Mouse (Mus musculus) embryonic facial prominence, embryonic 11.5 days (tissue): Measurements from ENCODE around the gene Zfp326. TPM values are rescaled to one million over a fixed set of nuclear protein-coding genes. Genes with fewer than 3 reads are reported as not detected.
A peak's percentile ranks its signal among the peaks of the same experiment; 100 is the strongest.

Source experiments
- ATAC-seq: fragments of 200-750 bp; cut with Nextera tagmentation; replicated peaks from 2 replicates; pipeline ENCODE4 v1.8.0; 2017; ENCODE audit warnings: low read depth; ENCODE audit not compliant: insufficient number of reproducible peaks, low FRiP score, low TSS enrichment
- DNase-seq: peaks from one replicate; pipeline ENCODE4 v3.0.0-alpha.2; 2015; ENCODE audit warnings: low spot score
- H3K27ac ChIP-seq: fragments of 300-500 bp; sonication (generic); replicated peaks from 2 replicates; pipeline ENCODE4 v1.5.1; 2014; ENCODE audit warnings: mild to moderate bottlenecking, low read depth, low read length, control low read depth
- H3K27me3 ChIP-seq: fragments of 300-500 bp; sonication (generic); 2 replicates; pipeline ENCODE4 v1.6.1; 2014; ENCODE audit warnings: mild to moderate bottlenecking, low read length, moderate library complexity, mixed read lengths; ENCODE audit not compliant: control insufficient read depth, insufficient read depth
- H3K36me3 ChIP-seq: fragments of 300-500 bp; sonication (generic); replicated peaks from 2 replicates; pipeline ENCODE4 v1.6.1; 2014; ENCODE audit warnings: low read depth, mild to moderate bottlenecking, low read length, moderate library complexity, mixed read lengths; ENCODE audit not compliant: control insufficient read depth, insufficient read depth
- H3K4me1 ChIP-seq: fragments of 300-500 bp; sonication (generic); 2 replicates; pipeline ENCODE4 v1.6.1; 2014; ENCODE audit warnings: low read length, mixed read lengths; ENCODE audit not compliant: control insufficient read depth, insufficient read depth
- H3K4me2 ChIP-seq: fragments of 300-500 bp; sonication (generic); 2 replicates; pipeline ENCODE4 v1.6.1; 2014; ENCODE audit warnings: low read depth, mild to moderate bottlenecking, control low read depth, low read length, moderate library complexity
- H3K4me3 ChIP-seq: fragments of 300-500 bp; sonication (generic); 2 replicates; pipeline ENCODE4 v1.5.1; 2014; ENCODE audit warnings: low read depth, low read length, control low read depth
- H3K9ac ChIP-seq: fragments of 300-500 bp; sonication (generic); replicated peaks from 2 replicates; pipeline ENCODE4 v1.6.1; 2014; ENCODE audit warnings: mild to moderate bottlenecking, control low read depth, low read length
- H3K9me3 ChIP-seq: fragments of 300-500 bp; sonication (generic); replicated peaks from 2 replicates; pipeline ENCODE4 v1.6.1; 2016; ENCODE audit warnings: mild to moderate bottlenecking, low read length, inconsistent platforms, mixed read lengths; ENCODE audit not compliant: control insufficient read depth
- WGBS: fragments of 180-500 bp; shearing (Covaris S2); extraction: QIAGEN DNeasy Blood & Tissue Kit; methylation state at CpG from one replicate; pipeline ENCODE4 v1.1.7; 2014; 5-methylcytosine and 5-hydroxymethylcytosine counted together
- polyA plus RNA-seq: library from polyadenylated mRNA; unstranded; fragments of >200 nt; fragmentation: Nextera tagmentation; extraction: Ambion mirVana; gene quantifications from 2 replicates; pipeline ENCODE4 v1.2.1, GENCODE M21; 2014

Zfp326 gene
- polyA plus RNA-seq, 1 experiment from 2014 or later, result 40.3 TPM

DNA sequence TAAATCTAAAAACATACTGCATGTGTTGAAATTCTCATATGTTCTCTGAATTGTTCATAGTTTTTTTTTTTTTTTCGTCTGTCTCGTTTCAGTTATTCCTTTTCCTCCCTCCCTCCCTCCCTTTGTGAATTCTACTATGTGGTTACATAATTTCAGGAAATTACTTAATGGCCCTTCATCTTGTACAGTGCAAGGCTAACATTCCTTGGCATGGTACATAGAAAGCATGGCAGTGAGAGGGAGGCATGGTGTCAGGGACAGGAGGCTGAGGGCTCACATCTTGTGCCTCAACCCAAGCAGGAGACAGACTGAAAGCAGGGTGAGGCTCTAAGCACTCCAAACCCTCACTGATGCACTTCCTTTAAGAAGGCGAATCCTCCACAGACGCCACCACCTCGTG is 32.8 kb downstream of the Zfp326 start:
- no peaks in the 10 kb centered on the region for H3K9me3 ChIP-seq
- ATAC-seq (no peak), DNase-seq (no peak)
- no peak overlapping the region for H3K9ac ChIP-seq
- WGBS, result 85% methylated on average over 5 of the region's 5 CpGs
- no peaks in the 10 kb centered on the region for H3K4me1 ChIP-seq
- H3K36me3 ChIP-seq, result peaks cover 2% of the 10 kb centered on the region; the same call in 1 of the 2 replicates
- no peak overlapping the region for H3K4me2 ChIP-seq
- no peak overlapping the region for H3K27ac ChIP-seq
- H3K27me3 ChIP-seq, result no peaks in the 10 kb centered on the region
- H3K4me3 ChIP-seq, result no peak overlapping the region

DNA sequence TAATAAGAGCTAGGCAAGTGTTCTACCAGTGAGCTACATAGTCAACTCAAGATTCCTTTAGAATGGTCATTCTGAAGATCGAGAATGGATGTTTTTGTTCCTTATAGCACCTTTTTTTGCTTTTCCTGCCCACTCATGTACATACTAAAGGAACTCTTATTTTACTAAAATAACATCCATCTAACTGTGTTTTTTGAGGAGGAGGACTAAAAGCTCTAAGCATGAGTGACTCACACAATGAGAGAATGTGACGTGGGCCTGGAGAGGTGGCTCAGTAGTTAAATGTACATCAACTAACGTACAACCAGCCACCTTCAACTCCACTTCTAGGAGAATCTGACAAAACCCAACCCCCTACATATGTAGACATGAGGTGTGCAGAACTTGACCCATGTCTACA is 33.3 kb downstream of the Zfp326 start:
- H3K4me2 ChIP-seq, result no peak overlapping the region
- DNase-seq (no peak), ATAC-seq (no peak)
- no peak overlapping the region for H3K4me3 ChIP-seq
- H3K36me3 ChIP-seq, result peaks cover 2% of the 10 kb centered on the region; the same call in 1 of the 2 replicates
- no peaks in the 10 kb centered on the region for H3K9me3 ChIP-seq
- no peaks in the 10 kb centered on the region for H3K27me3 ChIP-seq
- 93% methylated on average over 3 of the region's 3 CpGs for WGBS
- H3K9ac ChIP-seq, result no peak overlapping the region
- no peak overlapping the region for H3K27ac ChIP-seq
- H3K4me1 ChIP-seq, result no peaks in the 10 kb centered on the region

DNA sequence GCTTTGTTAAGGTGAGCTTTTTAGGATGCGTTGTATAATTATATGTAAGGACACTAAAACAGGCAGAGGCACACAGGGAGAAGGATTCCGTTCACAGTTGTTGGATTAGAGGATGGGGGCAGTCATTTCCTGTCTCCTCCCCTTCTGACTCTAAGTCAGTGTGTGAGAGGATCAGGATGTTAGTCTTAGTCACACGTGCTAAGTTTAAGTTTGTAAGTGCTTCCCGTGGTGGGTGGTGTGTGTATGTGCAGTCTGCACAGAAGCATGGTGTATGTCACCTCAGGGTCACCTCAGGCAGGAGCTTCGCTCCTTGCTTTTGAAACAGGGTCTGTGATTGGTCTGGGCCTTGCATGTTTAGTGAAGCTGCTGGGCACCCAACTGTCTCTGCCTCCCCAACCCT is 35.1 kb downstream of the Zfp326 start:
- WGBS, result 85% methylated on average over 5 of the region's 5 CpGs
- DNase-seq (no peak), ATAC-seq (no peak)
- Histone ChIP-seq H3K9me3 (no peaks in the 10 kb centered on the region), H3K4me2 (no peak overlapping the region), H3K27ac (no peak overlapping the region), H3K4me1 (no peaks in the 10 kb centered on the region), H3K36me3 (peaks cover 5% of the 10 kb centered on the region), H3K4me3 (no peak overlapping the region), H3K27me3 (no peaks in the 10 kb centered on the region), H3K9ac (no peak overlapping the region)

DNA sequence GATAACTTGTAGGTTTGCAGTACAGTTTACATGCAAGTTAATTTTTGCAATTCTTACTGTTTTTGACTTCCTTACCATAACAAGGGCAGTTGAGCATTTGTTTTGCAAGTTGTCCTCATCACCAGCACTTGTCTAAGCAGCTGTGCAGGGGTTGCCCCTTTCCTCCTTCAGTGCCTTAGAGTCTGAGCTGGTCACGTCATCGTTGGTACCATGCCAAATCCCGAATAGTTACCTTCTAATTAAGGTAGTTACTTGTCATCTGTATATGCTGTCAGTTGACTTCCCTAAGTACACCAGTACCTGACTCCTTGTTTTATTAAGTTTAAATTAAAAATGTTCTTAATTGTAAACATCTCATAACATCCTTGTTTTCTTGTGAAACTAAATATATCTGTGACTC is 41.0 kb downstream of the Zfp326 start:
- no peak overlapping the region for H3K4me3 ChIP-seq
- H3K27ac ChIP-seq, result no peak overlapping the region
- H3K9me3 ChIP-seq, result no peaks in the 10 kb centered on the region
- ATAC-seq (no peak), DNase-seq (no peak)
- H3K36me3 ChIP-seq, result peaks cover 6% of the 10 kb centered on the region
- 96% methylated on average over 3 of the region's 3 CpGs for WGBS
- no peak overlapping the region for H3K9ac ChIP-seq
- no peak overlapping the region for H3K4me2 ChIP-seq
- no peaks in the 10 kb centered on the region for H3K4me1 ChIP-seq
- no peaks in the 10 kb centered on the region for H3K27me3 ChIP-seq

DNA sequence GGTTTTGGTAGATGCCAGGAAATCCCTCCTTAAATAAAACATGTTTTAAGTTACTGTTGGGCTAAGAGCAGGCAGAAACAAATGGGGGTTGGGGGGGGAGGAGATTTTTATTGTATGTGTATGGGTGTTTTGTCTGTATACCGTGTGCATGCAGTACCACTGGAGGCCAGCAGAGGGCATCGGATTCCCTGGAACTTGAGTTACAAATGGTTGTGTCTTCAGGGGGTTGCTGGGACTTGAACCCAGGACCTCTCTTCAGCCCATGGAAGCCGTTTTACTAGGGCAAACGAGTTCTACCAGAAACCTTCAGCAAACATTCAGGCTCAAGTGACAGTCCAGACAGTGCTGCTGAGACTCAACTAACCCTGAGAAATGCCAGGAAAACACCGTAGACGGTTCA is 41.9 kb downstream of the Zfp326 start:
- WGBS, result 86% methylated on average over 6 of the region's 6 CpGs
- H3K36me3 ChIP-seq, result peaks cover 6% of the 10 kb centered on the region
- no peak overlapping the region for H3K4me3 ChIP-seq
- H3K9ac ChIP-seq, result no peak overlapping the region
- ATAC-seq (no peak), DNase-seq (peak; percentile 40)
- no peaks in the 10 kb centered on the region for H3K27me3 ChIP-seq
- no peak overlapping the region for H3K27ac ChIP-seq
- no peaks in the 10 kb centered on the region for H3K4me1 ChIP-seq
- no peak overlapping the region for H3K4me2 ChIP-seq
- no peaks in the 10 kb centered on the region for H3K9me3 ChIP-seq

DNA sequence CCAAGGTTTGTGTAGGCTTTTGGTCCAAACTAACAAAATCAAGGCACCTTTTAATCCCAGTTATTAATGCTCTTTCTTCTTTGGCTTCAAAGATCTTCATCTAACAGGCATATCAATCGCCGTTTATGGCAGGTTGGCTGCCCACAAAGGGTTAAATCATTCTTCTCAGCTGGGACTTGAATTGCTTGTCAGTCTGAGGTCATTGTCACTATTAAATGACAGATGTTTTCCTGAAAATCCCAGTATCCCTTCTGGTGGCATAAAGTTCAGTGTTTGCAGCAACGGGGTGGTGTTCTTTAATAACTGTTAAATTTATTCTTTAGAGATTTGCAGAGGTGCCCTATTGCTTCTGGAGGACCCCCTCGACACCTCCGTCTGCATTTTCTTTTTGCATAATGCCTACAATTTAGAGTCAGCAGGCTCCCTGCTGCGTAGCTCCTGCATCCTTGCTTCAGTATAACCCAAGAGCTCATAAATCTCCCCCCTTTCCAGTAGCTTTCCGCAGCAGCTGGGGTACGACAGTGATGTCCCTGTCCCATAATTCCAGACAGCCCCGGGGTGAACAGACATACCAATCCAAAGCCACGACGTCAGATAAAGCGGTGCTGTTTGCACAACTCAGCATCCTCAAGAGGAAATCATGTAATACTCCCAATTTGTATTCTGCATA is 46.6 kb downstream of the Zfp326 start:
- 83% methylated on average over 12 of the region's 12 CpGs for WGBS

DNA sequence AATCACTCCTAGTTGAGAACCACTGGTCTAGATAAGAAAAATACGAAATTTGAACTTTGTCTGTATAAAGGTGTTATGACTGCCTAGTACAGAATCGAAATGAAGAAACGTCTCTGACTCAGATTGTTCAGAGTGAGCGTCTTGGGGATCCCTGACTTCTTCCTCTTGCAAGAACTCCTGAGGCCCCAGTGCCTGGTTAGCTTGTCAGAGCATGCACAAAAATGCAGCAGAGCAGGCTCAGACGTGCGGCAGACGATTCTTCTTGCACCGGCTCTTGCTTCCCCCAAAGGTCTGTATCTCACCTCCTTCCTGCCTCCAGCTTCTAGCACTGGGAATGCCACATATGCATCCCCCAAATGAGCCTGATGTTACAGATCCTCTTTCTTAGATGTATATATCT is 48.0 kb downstream of the Zfp326 start:
- Histone ChIP-seq H3K4me2 (no peak overlapping the region), H3K4me3 (no peak overlapping the region), H3K4me1 (no peaks in the 10 kb centered on the region), H3K36me3 (no peaks in the 10 kb centered on the region), H3K9ac (no peak overlapping the region), H3K27me3 (no peaks in the 10 kb centered on the region), H3K27ac (no peak overlapping the region), H3K9me3 (no peaks in the 10 kb centered on the region)
- ATAC-seq (no peak), DNase-seq (peak; percentile 45)
- 87% methylated on average over 8 of the region's 8 CpGs for WGBS

More for the DNA sequence above, 46.6 kb downstream of the Zfp326 start:
- H3K4me1 ChIP-seq, result no peaks in the 10 kb centered on the region
- DNase-seq (no peak), ATAC-seq (no peak)
- H3K27ac ChIP-seq, result no peak overlapping the region
- H3K4me2 ChIP-seq, result no peak overlapping the region
- peaks cover 3% of the 10 kb centered on the region for H3K36me3 ChIP-seq
- no peak overlapping the region for H3K9ac ChIP-seq
- no peak overlapping the region for H3K4me3 ChIP-seq
- H3K9me3 ChIP-seq, result no peaks in the 10 kb centered on the region
- H3K27me3 ChIP-seq, result no peaks in the 10 kb centered on the region

DNA sequence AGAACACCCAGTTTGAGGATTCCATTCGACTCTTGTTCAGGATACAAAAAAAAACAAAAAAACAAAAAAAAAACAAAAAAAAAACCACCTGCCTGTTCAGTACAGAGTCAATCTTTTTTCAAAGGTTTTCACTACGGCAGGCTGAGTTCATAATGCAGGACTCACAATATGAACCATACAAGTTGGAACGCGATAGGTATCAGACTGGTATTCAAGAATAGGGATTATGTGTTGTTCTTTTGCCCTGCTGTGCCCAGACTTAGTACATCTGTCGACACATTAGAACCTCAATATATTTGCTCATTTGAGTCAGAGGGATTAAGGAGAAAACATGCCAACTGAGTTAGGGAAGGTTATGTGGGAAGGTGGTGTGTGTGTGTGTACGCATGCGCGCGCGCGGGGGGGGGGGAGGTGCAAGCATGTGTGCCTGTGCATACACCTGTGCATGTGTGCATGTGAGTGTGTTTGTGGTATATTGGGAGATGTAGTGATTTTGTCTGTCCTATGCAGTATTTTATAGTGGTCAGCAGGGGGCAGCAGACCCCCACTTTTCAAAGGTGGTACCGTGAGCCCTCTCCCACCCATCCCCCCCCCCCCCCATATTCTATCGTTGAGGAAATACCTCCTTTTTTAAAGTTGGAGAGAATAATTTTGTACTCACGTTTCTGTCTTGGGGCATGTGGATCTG is 49.3 kb downstream of the Zfp326 start:
- Histone ChIP-seq H3K36me3 (no peaks in the 10 kb centered on the region), H3K9ac (no peak overlapping the region), H3K27me3 (no peaks in the 10 kb centered on the region), H3K4me1 (no peaks in the 10 kb centered on the region), H3K4me2 (no peak overlapping the region), H3K27ac (no peak overlapping the region), H3K4me3 (no peak overlapping the region), H3K9me3 (no peaks in the 10 kb centered on the region)
- DNase-seq (peak; percentile 22), ATAC-seq (no peak)
- 70% methylated on average over 14 of the region's 14 CpGs for WGBS
